Comparison of ENCODE assay signal across 11 mouse cellular contexts in the genomic region with DNA sequence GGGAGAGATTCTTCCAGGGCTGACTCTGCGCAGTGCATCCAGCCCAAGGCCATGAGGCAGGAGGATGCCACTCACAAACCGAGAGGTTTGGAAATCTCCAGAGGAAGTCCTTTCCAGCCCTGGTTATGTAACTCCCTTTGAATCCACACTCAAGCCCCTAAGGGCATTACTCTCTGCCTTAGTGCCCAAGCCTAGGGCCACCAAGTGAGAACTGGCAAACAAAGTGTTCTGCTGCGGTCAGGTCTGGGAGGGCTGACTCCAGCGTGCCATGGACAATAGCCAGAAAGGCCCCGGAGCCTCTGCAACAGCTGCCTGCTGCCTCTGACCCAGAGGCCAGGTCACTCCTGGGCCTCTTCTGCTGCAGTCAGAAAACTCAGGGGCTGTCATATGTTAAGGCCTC. TPM values are rescaled to one million over a fixed set of nuclear protein-coding genes. Genes with fewer than 3 reads are reported as not detected.
DNase-seq lines count a peak whose midpoint lies in the region; ATAC-seq and TF ChIP-seq lines count a peak whose summit lies in the region.
"Had no signal": no experiment of that assay in that cellular context is flagged by ENCODE, and none has a peak within 500 bp of the region (broad histone marks: within the 10 kb centered on the region; RNA-seq: fewer than 3 reads in every experiment).

No protein-coding gene starts in this region.

- peak overlapping the region; percentile 22; the same call in 1 of the 2 replicates for H3K27ac ChIP-seq in liver, postnatal 0 days (ENCODE audit: low read depth)
- H3K27ac ChIP-seq in liver, embryonic 12.5 days: no peak overlapping the region
- H3K27ac ChIP-seq in forebrain, embryonic 15.5 days (replicated peaks): no peak overlapping the region
- H3K27ac ChIP-seq: neural tube, embryonic 12.5 days had no signal

- H3K9ac ChIP-seq in liver, postnatal 0 days (replicated peaks): no peak overlapping the region
- no peak overlapping the region for H3K9ac ChIP-seq in liver, embryonic 12.5 days
- no peak overlapping the region for H3K9ac ChIP-seq in forebrain, embryonic 15.5 days (replicated peaks)
- H3K9ac ChIP-seq: neural tube, embryonic 12.5 days had no signal

- TF ChIP-seq POLR2A in myocyte (IDR thresholded peaks at IDR 0.05; ENCODE audit: insufficient read length, low read depth): no peak

- 0 out of 2 replicates have a peak, but pooled peaks have one; percentile 10 for ATAC-seq in liver, postnatal 0 days
- ATAC-seq in liver, embryonic 12.5 days: no peak
- ATAC-seq in forebrain, embryonic 15.5 days (replicated peaks): no peak
- ATAC-seq: intestine, postnatal 0 days had no signal

- H3K4me3 ChIP-seq in liver, postnatal 0 days (ENCODE audit: low read depth, low read length): no peak overlapping the region
- no peak overlapping the region for H3K4me3 ChIP-seq in liver, embryonic 12.5 days
- H3K4me3 ChIP-seq in myocyte: no peak overlapping the region
- no peak overlapping the region for H3K4me3 ChIP-seq in forebrain, embryonic 15.5 days
- H3K4me3 ChIP-seq: neural tube, embryonic 12.5 days had no signal

- 76% methylated on average over 5 of the region's 5 CpGs for WGBS in liver, postnatal 0 days (ENCODE audit: insufficient replicate concordance)
- WGBS in liver, embryonic 12.5 days (ENCODE audit: insufficient replicate concordance): 72% methylated on average over 5 of the region's 5 CpGs
- WGBS in forebrain, embryonic 15.5 days: 74% methylated on average over 5 of the region's 5 CpGs

- no peaks in the 10 kb centered on the region for H3K9me3 ChIP-seq in liver, postnatal 0 days (ENCODE audit: low read length)
- no peaks in the 10 kb centered on the region for H3K9me3 ChIP-seq in liver, embryonic 12.5 days (replicated peaks)
- H3K9me3 ChIP-seq in forebrain, embryonic 15.5 days: no peaks in the 10 kb centered on the region
- H3K9me3 ChIP-seq: neural tube, embryonic 12.5 days had no signal

- no peak overlapping the region for H3K4me2 ChIP-seq in liver, postnatal 0 days (ENCODE audit: low read depth, low read length)
- H3K4me2 ChIP-seq in liver, embryonic 12.5 days: no peak overlapping the region
- no peak overlapping the region for H3K4me2 ChIP-seq in myocyte (ENCODE audit: low read depth)
- H3K4me2 ChIP-seq in forebrain, embryonic 15.5 days (replicated peaks): no peak overlapping the region
- H3K4me2 ChIP-seq: neural tube, embryonic 12.5 days had no signal

- H3K27me3 ChIP-seq in liver, postnatal 0 days (ENCODE audit: insufficient read depth, low read length): no peaks in the 10 kb centered on the region
- H3K27me3 ChIP-seq in liver, embryonic 12.5 days (replicated peaks): no peaks in the 10 kb centered on the region
- H3K27me3 ChIP-seq in myocyte (ENCODE audit: control insufficient read depth, insufficient read depth, insufficient read length): no peaks in the 10 kb centered on the region
- no peaks in the 10 kb centered on the region for H3K27me3 ChIP-seq in forebrain, embryonic 15.5 days
- H3K27me3 ChIP-seq: neural tube, embryonic 12.5 days had no signal

- TF ChIP-seq EP300 in liver, postnatal 0 days (IDR thresholded peaks at IDR 0.05; ENCODE audit: low read depth): no peak

- H3K79me2 ChIP-seq in myocyte (ENCODE audit: control insufficient read depth, insufficient read depth): no peaks in the 10 kb centered on the region

- no peak overlapping the region for H3ac ChIP-seq in myocyte (ENCODE audit: control insufficient read depth, insufficient read length)

- H3K36me3 ChIP-seq in liver, postnatal 0 days (replicated peaks; ENCODE audit: insufficient read depth, low read length): no peaks in the 10 kb centered on the region
- H3K36me3 ChIP-seq in liver, embryonic 12.5 days: no peaks in the 10 kb centered on the region
- H3K36me3 ChIP-seq in myocyte (ENCODE audit: control insufficient read depth, insufficient read depth): no peaks in the 10 kb centered on the region
- H3K36me3 ChIP-seq in forebrain, embryonic 15.5 days: no peaks in the 10 kb centered on the region
- H3K36me3 ChIP-seq: neural tube, embryonic 12.5 days had no signal

- peak; percentile 52 for DNase-seq in cerebellum, adult 9-10 months
- DNase-seq in cerebellum, adult 8-10 months: no peak
- no peak for DNase-seq in liver, postnatal 0 days
- peak; percentile 37 to 39 for DNase-seq in kidney, adult 8-10 months
- no peak for DNase-seq in spleen, postnatal 14 days (ENCODE audit: low spot score in 2 of 2)
- DNase-seq: B cell, adult 2 months had no signal

- no peak for TF ChIP-seq CTCF in liver, postnatal 0 days (IDR thresholded peaks at IDR 0.05; ENCODE audit: low read depth)

- H3K4me1 ChIP-seq in liver, postnatal 0 days (ENCODE audit: insufficient read depth): peaks cover 15% of the 10 kb centered on the region
- H3K4me1 ChIP-seq in liver, embryonic 12.5 days: 0 out of 2 replicates have a peak, but pooled peaks cover 10% of the 10 kb centered on the region
- H3K4me1 ChIP-seq in forebrain, embryonic 15.5 days: peaks cover 18% of the 10 kb centered on the region
- H3K4me1 ChIP-seq: neural tube, embryonic 12.5 days had no signal

TF ChIP-seq in myocyte, 11 proteins besides CTCF, POLR2A, EP300 and RAD21:
- TF ChIP-seq USF1 (IDR thresholded peaks at IDR 0.05; ENCODE audit: low read depth) (no peak), POLR2AphosphoS2 (IDR thresholded peaks at IDR 0.05; ENCODE audit: insufficient read length, low read depth) (no peak), TCF3 (IDR thresholded peaks at IDR 0.05; ENCODE audit: insufficient read length, low read depth) (no peak), SRF (IDR thresholded peaks at IDR 0.05; ENCODE audit: control insufficient read depth, insufficient read length, low read depth) (no peak), MYOG (IDR thresholded peaks at IDR 0.05; ENCODE audit: control insufficient read depth in 1 of 3, insufficient read depth in 1 of 3, insufficient read length in 2 of 3, low read depth in 2 of 3) (peak in 2 of 3 experiments; percentile 38 to 77), CEBPB (IDR thresholded peaks at IDR 0.05; ENCODE audit: insufficient read depth, poor library complexity, severe bottlenecking) (no peak), TCF12 (IDR thresholded peaks at IDR 0.05; ENCODE audit: insufficient read depth, poor library complexity, severe bottlenecking) (no peak), MYOD1 (IDR thresholded peaks at IDR 0.05; ENCODE audit: control insufficient read depth in 1 of 3, insufficient read length in 2 of 3, low read depth in 2 of 3) (peak in 2 of 3 experiments; percentile 47 to 59), MAX (IDR thresholded peaks at IDR 0.05; ENCODE audit: low read depth) (no peak), REST (IDR thresholded peaks at IDR 0.05; ENCODE audit: insufficient read depth, insufficient read length) (no peak), E2F4 (IDR thresholded peaks at IDR 0.05; ENCODE audit: insufficient read depth) (no peak)

RNA-seq across cellular contexts. Expression of a gene that starts 1.2 kb away (rescaled TPM):
- 2.0 and 2.1 TPM in 2 replicates for polyA plus RNA-seq in liver, postnatal 0 days (2015; fragmentation: Nextera tagmentation; extraction: Ambion mirVana)
- polyA plus RNA-seq in liver, embryonic 12.5 days (2016; fragmentation: Nextera tagmentation; extraction: Ambion mirVana): 0.13 TPM in 1 of 2 replicates, not detected in the other
- 0.02 TPM for polyA plus RNA-seq in myocyte (2012; fragmentation: generic; extraction: Trizol)
- polyA plus RNA-seq in forebrain, embryonic 15.5 days (2015; fragmentation: Nextera tagmentation; extraction: Ambion mirVana): 4.1 and 5.6 TPM in 2 replicates

RNA-seq across cellular contexts. Expression of a gene that starts 18.9 kb away (rescaled TPM):
- polyA plus RNA-seq in liver, postnatal 0 days (2015; fragmentation: Nextera tagmentation; extraction: Ambion mirVana): 323 and 339 TPM in 2 replicates
- 249 and 261 TPM in 2 replicates for polyA plus RNA-seq in liver, embryonic 12.5 days (2016; fragmentation: Nextera tagmentation; extraction: Ambion mirVana)
- polyA plus RNA-seq in myocyte (2012; fragmentation: generic; extraction: Trizol): 211 TPM
- polyA plus RNA-seq in forebrain, embryonic 15.5 days (2015; fragmentation: Nextera tagmentation; extraction: Ambion mirVana): 460 and 479 TPM in 2 replicates

RNA-seq across cellular contexts. Expression of a gene that starts 32.4 kb away (rescaled TPM):
- 3.9 and 5.0 TPM in 2 replicates for polyA plus RNA-seq in liver, postnatal 0 days (2015; fragmentation: Nextera tagmentation; extraction: Ambion mirVana)
- polyA plus RNA-seq in liver, embryonic 12.5 days (2016; fragmentation: Nextera tagmentation; extraction: Ambion mirVana): 9.8 and 9.9 TPM in 2 replicates
- polyA plus RNA-seq in myocyte (2012; fragmentation: generic; extraction: Trizol): 0.10 TPM
- polyA plus RNA-seq in forebrain, embryonic 15.5 days (2015; fragmentation: Nextera tagmentation; extraction: Ambion mirVana): 2.1 and 2.2 TPM in 2 replicates

RNA-seq across cellular contexts. Expression of a gene that starts 47.3 kb away (rescaled TPM):
- polyA plus RNA-seq in liver, postnatal 0 days (2015; fragmentation: Nextera tagmentation; extraction: Ambion mirVana): 14.5 and 16.2 TPM in 2 replicates
- polyA plus RNA-seq in liver, embryonic 12.5 days (2016; fragmentation: Nextera tagmentation; extraction: Ambion mirVana): 48.7 and 50.5 TPM in 2 replicates
- polyA plus RNA-seq in myocyte (2012; fragmentation: generic; extraction: Trizol): 15.1 TPM
- 18.9 and 19.0 TPM in 2 replicates for polyA plus RNA-seq in forebrain, embryonic 15.5 days (2015; fragmentation: Nextera tagmentation; extraction: Ambion mirVana)

Comparison
In these comparisons a context has a peak if more than half of its experiments do, and no peak if none do; other contexts are left out.
1. DNase-seq: peak in cerebellum, adult 9-10 months (single experiment) and kidney, adult 8-10 months (2 of 2); none in cerebellum, adult 8-10 months (single experiment), liver, postnatal 0 days (single experiment) and spleen, postnatal 14 days (0 of 2).